Mouse (Mus musculus): ENCODE data around the gene Tmem208.
"Not testable (repeated sequence)": the region's sequence is repeated elsewhere in the genome, so short reads cannot be mapped to it uniquely, and the experiment has no call there.

Gene Tmem208

DNA sequence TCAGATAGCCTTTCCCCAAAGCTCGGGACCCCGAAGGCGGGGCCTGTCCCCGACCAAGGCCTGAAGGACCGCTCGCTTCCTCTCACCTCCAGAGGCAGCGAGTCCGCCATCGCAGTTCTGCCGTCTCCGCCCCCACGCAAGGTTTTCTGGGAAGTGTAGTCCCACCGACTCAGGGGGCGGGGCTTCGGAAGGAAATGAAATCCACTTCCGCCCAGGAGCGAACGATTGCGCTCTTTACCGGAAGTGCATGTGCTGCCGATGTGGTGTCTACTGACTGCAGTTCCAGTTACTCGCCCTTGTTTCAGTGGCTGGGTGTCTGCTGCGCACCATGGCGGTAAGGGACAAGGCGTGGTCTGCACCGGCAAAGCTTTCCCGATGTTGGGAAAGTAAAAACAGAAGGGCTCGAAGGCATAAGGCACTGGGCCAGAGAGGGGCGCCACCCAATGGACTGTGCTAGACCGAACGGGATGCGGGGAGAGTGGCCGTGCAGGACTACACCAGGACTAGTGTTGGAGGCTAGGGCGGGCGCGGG lies at the start of gene Tmem208, which contains the start of gene Lrrc29:
TSS of gene Tmem208 (plus strand) at position 214 of the 532 bp plus-strand sequence.
TSS of gene Lrrc29 (minus strand) at position 138 of the 532 bp plus-strand sequence.
- DNase-seq (ENCODE audit: low spot score), result peak; percentile 95

DNA sequence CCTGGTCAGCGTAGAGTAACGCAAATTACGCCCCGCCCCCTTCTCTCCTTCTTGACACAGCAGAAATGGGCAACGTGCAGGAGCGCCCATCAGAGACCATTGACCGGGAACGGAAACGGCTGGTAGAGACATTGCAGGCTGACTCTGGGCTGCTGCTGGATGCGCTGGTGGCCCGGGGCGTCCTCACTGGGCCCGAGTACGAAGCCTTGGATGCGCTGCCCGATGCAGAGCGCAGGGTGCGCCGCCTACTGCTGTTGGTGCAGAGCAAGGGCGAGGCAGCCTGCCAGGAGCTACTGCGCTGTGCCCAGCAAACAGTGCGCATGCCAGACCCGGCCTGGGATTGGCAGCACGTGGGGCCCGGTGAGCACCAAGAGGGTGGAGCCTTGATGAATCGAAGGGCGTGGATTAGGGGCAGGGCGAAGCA lies 47.2 kb upstream of the Tmem208 start:
- DNase-seq (ENCODE audit: low spot score), result peak; percentile 81

DNA sequence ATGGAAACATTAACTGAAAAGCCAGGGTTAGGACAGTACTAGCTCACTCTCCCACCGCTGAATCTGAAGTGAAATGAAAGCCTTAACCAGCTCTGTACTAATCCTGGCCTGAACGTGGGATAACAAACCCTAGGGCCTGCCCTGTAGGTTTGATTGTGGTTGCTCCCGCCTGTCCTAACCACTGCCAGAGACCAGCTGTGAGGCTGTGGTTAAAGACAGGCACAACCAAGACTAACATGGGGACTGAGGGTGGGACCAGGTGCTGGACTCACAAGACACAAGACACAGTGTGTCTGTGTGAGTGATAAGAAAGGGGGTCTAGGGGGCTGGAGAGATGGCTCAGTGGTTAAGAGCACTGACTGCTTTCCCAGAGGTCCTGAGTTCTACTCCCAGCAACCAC lies 45.6 kb upstream of the Tmem208 start:
- DNase-seq (ENCODE audit: low spot score), result no peak

DNA sequence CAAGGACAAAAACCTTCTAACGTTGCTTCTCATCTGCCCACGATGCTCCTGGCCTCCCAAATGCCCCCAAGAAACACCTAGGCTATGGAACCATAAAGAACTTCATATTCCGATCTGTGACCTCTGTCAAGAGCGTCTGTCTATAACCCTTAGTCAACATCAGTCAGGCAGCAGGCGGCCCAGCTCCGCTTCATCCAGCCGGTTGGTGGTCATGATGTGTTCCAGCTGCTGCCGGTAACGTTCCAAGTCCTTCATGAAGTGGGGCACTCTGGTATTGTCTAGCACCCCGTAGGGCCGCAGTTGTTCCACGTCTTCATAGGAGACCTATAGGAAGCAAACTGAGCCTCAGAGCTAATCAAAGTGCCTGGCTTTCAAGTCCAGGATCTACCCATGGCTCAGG lies 44.3 kb upstream of the Tmem208 start:
- DNase-seq (ENCODE audit: low spot score), result no peak

DNA sequence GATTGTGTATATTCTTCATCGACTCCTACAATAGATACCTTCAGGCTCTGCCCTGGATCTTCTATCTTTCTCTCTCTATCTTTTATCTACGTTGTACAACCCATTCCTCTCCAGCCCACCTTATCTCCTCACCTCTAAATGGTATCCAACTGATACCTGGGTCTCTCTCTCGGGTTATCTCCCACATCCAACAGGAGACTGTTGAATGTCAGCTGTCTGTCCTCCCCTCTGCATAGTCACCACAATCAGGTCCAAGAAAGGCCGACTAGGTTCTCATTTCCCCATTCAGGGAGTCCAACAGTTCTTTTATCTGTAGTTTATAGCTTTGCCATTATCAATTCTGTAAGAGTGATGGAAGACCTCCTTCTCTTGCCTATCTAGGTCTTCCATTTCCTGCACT lies 43.9 kb upstream of the Tmem208 start:
- DNase-seq (ENCODE audit: low spot score), result no peak

DNA sequence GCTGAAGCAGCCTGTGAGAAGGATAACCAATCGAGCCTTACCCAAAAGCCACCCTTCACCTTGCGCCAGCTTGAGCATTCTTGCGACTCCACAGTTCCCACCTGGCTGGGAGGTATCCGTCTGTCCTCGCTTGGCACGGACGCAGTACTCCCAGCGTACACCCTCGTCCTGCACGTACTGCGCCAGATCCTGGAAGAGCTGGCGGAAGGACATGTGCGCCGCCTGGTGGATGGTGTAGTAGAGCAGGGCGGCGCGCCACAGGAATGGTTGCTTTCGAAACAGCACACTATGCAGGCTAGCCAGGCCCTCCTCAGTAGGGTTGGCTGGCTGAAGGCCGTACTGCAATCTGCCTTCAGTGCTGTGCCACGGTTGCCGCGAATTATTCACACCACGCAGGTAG lies 43.1 kb upstream of the Tmem208 start:
- no peak for DNase-seq (ENCODE audit: low spot score)

DNA sequence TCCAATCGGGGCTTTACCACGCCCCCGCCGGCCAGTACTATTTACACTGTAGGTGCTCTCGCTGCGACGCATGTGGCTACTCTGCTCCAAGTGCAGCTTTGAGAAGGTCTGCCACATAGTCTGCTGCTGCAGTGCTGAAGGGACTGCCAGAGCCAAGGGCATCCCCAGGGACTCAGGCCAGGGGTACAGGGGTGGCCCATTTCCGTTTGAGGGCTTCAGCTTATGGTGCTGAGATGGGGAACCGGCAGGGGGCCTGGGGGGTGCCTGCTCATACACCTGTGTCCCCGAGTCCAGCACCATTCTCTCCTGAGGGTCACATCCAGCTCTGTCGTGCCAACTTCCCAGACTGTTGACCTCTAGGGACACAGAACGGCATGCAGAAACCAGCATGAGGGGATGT lies 40.6 kb upstream of the Tmem208 start:
- DNase-seq (ENCODE audit: low spot score), result no peak

DNA sequence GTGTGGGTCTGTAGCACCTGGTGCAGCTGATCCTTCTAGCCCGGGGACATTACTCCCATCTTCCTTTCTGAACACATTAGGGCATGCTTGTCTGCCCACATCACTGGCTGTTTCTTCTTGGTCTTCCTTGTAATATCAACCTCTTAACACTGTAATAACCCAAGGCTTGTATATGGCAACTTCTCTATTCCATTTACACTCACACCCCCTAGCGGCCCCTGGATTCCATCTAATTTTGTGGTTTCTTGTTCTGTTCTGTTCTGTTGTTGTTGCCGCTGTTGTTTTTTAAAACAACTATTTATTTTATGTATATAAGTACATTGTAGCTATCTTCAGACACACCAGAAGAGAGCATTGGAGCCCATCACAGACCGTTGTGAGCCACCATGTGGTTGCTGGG lies 39.2 kb upstream of the Tmem208 start:
- DNase-seq (ENCODE audit: low spot score), result no peak

DNA sequence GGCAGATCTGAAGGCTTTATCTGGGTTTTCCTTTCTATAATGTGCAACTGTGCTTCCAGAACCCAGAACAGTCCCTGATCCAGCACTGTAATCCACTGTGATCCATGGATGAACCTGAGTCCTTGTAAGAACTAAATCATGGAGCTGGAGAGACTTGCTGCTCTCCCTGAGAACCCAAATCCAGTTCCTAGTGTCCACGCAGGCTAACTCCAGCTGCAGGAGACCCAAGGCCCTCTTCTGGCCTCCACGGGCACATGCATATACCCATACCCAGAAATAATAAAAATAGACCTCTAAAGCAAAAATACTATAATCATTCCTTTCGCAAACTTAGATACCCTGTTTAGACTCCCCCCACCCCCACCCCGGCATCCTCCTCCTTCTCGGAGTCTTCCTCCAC lies 37.9 kb upstream of the Tmem208 start:
- DNase-seq (ENCODE audit: low spot score), result no peak

DNA sequence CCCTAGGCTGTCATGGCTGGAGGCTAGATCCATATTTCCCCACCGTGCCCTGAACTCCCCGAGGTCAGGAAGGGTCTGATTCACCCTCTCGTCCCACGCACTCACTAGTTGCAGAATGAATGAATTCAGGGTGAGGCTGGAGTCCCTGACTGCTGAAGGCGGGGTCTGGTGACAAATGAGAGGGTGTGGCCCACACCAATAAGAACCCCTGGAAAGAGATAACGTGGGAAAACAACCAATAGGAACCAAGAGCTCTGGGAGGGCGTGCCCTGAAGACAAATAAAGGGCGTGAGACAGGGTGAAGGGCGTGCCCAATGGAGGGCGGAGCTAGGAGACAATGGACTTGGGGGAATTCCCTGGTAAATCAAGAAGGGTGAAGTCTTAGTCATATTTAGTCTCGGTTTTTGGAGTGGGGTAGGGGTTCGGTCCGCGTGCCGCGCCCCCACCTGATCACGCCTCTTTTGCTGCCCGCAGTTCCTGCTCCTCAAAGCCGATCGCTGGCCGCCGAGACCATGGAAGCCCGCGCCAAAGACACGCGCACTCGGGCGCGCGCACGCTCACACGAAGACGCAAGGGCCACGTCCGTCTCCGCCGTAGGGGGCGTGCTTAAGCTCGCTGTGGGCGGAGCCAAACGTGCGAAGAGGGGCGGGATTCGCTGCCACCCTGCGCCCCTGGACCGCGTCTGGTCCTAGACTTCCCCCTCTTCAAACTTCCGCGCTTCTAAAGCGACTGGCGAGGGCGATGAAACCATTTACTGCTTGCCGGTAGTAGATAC lies 37.0 kb upstream of the Tmem208 start:
- peak; percentile 92 for DNase-seq (ENCODE audit: low spot score)

DNA sequence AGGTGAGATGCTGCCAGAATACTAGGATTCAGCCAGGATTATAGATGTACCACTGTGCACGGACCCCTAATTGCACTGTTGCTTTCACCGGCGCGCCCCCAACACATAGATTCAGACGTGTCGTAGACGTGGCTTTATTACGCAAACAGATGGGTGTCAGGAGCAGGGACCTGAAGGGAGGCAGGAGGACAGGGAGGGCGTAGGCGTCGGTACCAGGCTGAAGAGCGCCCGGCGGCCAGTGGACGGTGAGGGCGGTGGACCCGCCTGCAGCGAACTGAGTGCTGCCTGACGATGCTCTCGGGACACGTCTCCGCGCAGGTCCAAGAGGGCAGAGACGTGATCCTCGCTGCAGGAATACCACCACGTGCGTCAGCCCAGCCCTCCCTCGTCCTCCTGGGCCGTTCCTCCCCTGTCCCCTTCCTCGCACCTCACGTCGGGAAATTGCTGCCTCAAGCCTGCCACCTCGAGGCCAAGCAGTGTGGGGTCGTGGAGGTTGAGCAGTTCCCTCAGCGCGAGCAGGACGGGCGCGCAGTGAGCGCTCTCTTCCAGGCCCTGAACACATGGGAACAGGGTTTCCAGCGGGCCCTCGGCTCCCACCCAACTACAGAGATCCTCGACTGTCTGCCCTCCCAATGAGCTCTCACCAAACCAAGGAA lies 36.2 kb upstream of the Tmem208 start, which contains the start of gene 4931428F04Rik:
TSS of gene 4931428F04Rik (minus strand) at position 60 of the 656 bp plus-strand sequence.
- DNase-seq (ENCODE audit: low spot score), result no peak

DNA sequence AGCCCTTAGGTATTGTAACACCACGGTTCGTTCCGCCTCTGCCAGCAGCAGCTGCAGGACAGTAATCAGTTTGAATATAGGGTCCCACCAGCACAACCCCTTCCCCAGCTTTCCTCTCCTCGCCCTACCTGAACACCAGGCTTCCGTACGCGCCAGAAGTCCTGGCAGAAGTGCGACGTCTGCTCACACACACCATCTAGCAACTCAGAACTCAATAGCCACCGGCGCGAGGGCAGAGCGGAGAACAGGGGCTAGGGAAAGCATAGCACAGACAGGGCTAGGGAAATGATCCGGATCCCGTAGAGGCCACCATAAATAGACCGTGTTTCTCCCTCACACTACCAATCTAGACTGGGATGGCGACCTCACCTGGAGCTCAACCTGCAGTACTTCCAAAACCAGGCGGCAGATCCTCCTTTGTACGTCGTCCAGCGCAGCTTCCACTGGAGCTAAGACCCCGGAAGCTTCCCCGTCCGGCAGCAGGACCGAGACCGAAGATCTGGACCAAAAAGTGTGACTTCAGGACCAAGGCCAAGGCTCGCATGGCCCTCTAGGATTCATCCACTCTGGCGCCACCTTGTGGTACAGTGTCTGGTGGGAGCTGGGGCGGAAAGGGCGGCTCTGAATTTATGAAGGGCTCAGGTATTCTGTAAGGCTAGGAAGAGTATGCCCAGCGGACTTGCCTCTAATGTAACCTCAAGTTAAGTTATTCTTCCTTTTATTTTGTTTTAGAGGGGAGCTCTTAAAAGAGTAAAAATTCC lies 35.4 kb upstream of the Tmem208 start:
- no peak for DNase-seq (ENCODE audit: low spot score)

DNA sequence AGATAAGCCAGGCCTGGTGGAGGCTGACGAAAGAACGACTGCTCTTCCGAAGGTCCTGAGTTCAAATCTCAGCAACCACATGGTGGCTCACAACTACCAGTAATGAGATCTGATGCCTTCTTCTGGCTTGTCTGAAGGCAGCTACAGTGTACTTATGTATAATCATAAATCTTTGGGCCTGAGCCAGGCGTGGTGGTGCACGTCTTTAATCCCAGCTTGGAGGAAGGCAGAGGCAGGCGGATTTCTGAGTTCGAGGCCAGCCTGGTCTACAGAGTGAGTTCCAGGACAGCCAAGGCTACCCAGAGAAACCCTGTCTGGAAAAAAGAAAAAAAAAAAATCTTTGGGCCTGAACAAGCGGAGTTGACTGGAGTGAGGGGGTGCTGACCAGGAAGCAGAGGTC lies 34.8 kb upstream of the Tmem208 start:
- DNase-seq (ENCODE audit: low spot score), result not testable (repeated sequence)

DNA sequence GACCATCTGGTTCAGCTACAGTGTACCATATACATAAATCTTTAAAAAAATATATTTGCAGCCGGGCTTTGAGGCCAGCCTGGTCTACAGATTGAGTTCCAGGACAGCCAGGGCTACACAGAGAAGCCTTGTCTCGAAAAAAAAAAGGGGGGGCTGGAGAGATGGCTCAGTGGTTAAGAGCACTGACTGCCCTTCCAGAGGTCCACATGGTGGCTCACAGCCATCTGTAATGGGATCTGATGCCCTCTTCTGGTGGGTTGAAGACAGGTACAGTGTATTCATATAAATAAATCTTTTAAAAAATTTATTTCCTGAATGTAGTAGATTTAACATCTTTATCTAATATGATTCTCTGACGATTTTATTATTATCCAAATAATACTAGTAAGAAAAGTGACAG lies 34.4 kb upstream of the Tmem208 start:
- not testable (repeated sequence) for DNase-seq (ENCODE audit: low spot score)

DNA sequence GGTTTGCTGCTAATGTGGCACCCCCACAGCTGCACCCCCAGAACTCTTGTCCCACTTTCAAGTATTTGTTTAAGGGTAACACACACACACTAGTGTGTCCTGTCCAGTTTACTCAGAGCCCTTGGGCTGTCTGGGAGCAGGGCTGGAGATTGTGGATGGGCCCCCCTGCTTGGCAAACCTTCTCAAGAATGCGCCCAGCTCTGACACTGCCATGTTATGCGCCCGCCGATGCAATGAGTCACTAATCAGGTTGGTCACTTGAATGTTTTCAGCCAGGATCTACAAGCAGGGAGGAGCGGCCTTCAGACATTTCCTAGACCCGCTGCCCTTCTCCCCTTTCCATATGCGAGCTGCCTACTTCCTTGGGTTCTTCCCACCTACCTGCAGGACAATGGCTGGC lies 33.7 kb upstream of the Tmem208 start:
- DNase-seq (ENCODE audit: low spot score), result no peak

DNA sequence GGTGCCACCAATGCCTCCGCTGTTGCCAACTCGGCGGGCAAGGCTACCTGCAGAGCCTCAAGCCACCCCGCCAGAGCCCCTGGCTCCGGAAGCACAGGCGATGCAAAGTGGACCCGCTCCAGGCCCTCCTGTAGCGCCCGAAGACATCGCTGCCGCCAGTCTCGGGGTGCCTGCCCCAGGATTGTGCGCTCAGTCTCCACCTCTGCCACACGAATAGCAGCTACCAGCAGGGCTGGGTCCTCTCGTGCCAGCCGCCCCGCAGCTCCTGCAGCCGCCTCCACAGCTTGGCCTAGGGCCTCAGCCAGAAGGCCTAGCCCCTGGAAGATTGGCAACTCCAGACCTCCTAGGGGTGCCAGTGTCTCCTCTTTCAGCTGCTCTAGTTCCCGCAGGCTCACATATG lies 32.7 kb upstream of the Tmem208 start:
- no peak for DNase-seq (ENCODE audit: low spot score)

DNA sequence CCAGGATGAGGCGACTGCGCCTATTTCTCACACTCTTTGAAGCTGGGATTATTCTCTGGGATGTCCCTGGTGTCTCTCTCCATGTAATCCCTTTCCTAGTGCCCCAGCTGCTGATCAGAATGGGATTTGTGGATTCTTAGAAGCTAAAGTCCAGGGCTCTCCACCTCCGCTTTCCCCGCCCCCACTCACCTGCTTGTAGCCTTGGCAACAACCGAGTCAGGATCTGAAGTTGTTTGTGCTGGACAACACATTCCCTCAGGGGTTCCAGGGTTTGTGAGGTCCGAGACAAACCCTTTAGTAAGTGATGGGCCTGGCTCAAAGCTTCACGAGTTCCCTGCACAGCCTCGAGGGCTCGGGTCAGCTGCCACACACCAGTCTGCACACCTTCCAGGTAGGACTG lies 31.4 kb upstream of the Tmem208 start:
- no peak for DNase-seq (ENCODE audit: low spot score)

DNA sequence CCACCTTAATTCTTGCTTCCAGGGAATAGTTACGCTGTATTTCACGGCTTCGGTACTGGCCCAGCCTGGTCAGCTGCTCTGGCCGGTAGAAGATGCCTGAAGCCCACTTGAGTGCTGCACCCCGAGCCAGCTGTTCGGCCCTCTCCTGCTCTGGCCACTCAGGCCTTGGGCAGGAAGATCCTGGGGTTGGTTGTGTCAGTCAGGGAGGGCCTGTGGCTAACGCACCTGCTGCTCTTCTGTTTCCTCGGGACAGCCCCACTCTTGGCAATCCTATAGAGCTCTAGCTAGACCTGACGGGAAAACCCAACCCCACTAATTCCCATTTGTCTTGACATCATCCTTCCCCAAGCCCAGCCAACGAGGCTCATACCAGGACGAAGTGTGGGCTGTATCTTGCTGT lies 30.9 kb upstream of the Tmem208 start:
- DNase-seq (ENCODE audit: low spot score), result no peak

DNA sequence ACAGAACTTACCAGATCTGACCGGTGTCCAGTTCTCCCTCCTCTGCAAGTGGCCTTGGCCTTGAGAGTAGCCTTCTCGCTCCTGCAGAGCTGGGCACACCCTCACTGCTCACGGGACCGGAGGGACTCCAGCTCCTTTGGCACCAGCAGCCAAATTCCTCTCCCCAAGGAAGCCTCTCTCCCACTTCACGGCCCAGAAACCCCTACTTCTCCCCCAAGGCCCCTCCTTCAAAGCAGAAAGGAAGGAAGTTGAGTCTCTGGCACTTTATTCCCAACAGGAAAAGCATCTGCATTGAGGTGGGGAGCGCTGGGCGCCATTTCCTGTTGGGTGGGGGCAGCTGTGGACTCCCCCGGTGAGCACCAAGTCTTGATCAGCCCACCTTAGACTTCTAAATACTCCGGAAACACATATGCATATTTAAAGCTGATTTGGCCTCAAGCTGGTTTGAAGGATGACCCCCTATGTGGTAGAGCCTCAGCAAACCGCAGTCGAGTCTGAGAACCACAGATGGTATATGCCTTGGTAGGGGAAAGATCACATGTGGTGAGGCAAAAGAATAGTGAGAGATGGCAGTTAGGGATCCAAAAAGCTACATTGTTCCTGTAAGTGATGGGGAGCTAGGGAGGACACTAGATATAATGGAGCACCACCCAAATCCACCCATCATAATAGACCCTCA lies 30.1 kb upstream of the Tmem208 start, which contains the start of gene Exoc3l:
TSS of gene Exoc3l (minus strand) at position 207 of the 679 bp plus-strand sequence.
- no peak for DNase-seq (ENCODE audit: low spot score)

DNA sequence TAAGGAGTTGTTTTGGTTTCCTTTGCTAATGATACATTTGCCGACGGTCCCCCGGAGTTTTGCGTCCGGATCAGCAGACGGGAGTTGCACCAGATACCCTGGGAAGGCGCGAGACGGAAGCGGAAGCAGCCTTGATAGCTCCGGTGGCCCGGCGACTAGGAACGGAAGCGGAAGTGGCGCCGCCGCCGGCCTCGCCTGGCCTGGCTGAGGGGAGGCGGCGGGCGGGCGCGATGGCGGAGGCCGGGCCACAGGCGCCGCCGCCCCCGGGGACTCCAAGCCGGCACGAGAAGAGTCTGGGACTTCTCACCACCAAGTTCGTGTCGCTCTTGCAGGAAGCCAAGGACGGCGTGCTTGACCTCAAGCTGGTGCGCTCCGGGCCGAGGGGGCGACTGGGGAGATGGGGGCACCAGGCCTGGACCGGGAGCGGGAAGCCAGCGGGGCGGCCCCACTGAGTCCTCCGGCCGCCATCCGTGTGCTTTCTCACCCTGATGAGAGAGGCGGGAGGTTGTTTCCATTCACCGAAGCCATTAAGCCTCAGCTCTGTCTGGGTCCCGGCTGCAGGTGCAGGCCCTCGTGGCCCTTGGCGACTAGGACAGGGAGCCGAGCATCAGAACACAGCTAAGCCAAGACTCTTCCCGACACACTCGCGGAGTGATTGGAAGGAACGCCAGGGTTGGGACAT lies 28.5 kb upstream of the Tmem208 start, which contains the start of gene E2f4:
TSS of gene E2f4 (plus strand) at position 153 of the 682 bp plus-strand sequence.
- DNase-seq (ENCODE audit: low spot score), result peak; percentile 82

Data from left cerebral cortex, adult 11 months (tissue).